Mouse (Mus musculus): ENCODE results near the gene Col27a1. TPM values are rescaled to one million over a fixed set of nuclear protein-coding genes. Genes with fewer than 3 reads are reported as not detected.
A peak's percentile ranks its signal among the peaks of the same experiment; 100 is the strongest.

Col27a1 gene
- polyA plus RNA-seq, 1 experiment from 2014 or later = 3.0 TPM

DNA sequence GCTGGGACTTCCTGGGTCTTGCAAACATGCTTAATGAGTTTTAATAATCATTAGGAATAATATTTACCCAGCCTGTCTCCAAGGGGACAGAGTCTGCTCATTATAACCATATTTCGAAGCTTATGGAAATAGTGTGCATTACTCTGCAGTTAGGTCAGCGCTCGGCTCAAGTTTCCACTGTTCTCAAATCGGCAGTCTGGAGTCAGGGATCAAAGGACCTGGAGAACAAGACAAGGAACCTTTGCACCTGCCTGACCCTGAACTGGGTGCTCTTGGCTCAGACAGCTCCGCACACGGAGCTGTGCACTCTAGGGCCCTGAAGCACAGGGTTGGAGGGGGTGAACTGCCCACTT lies 13.1 kb downstream of the Col27a1 start:
- no peak overlapping the region for H3K9ac ChIP-seq
- no peaks in the 10 kb centered on the region for H3K36me3 ChIP-seq
- no peak for ATAC-seq (ENCODE audit: low read depth)
- H3K27ac ChIP-seq (replicated peaks) = no peak overlapping the region
- no peaks in the 10 kb centered on the region for H3K27me3 ChIP-seq
- no peaks in the 10 kb centered on the region for H3K9me3 ChIP-seq
- H3K4me2 ChIP-seq = no peak overlapping the region
- peaks cover 60% of the 10 kb centered on the region for H3K4me1 ChIP-seq (replicated peaks)
- H3K4me3 ChIP-seq = no peak overlapping the region
- WGBS = 79% methylated on average over 6 of the region's 6 CpGs

DNA sequence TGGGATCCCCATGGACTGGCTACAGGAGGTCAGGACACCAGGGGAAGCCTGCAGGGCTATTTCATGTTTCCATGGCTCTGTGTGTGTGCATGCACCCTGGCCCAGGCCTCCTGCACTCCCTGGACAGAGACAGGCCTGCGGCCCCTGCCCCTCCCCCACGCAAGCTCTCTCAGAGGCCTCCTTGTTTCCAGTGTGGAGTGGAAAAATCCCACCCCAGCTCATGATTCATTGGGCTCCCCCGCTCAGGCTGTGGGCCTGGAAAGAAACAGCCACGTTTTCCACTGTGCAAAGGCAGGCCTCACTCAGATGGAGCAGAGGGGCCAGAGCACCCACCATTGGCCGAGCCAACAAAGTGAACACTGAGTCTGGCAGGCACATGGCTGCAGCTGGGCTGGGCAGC lies 15.1 kb downstream of the Col27a1 start:
- Histone ChIP-seq H3K27me3 (no peaks in the 10 kb centered on the region), H3K4me1 (replicated peaks) (peaks cover 57% of the 10 kb centered on the region), H3K4me3 (no peak overlapping the region), H3K36me3 (no peaks in the 10 kb centered on the region), H3K27ac (replicated peaks) (0 out of 2 replicates have a peak overlapping the region, but pooled peaks have one; percentile 43), H3K4me2 (no peak overlapping the region), H3K9ac (peak overlapping the region; percentile 17; the same call in 1 of the 2 replicates), H3K9me3 (no peaks in the 10 kb centered on the region)
- peak; percentile 44 for ATAC-seq (ENCODE audit: low read depth)
- WGBS = 39% methylated on average over 5 of the region's 5 CpGs

DNA sequence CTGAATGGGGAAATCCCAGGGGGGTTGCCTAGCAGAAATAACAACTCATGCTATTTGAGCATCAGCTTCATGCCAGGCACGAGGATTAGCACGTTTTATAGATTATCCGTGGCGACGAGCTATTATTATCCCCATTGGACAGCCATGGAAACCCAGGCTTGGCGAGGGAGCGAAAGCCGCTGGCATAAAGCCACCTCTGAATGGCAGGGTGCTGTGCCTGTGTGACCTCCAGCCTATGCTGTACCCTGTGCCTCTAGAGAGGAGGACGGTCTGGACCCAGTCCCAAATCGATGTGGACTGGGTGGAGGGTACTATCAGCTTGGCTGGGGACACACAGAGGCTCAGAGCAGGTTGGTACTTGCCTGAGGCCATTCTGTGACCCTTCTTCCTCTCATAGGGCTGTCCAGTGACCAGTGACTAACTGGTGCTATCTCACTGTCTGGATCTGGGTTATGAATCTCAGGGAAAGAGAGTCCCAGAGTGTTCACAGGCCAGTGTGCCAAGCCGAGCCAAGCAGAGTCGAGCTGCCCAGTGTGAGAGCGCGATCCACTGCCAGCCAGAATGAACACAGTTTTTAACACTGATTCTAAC lies 16.3 kb downstream of the Col27a1 start:
- ATAC-seq (ENCODE audit: low read depth) = peak; percentile 41; the same call in 1 of the 2 replicates
- Histone ChIP-seq H3K4me1 (replicated peaks) (peaks cover 57% of the 10 kb centered on the region), H3K27ac (replicated peaks) (0 out of 2 replicates have a peak overlapping the region, but pooled peaks have one; percentile 25), H3K4me2 (no peak overlapping the region), H3K9ac (no peak overlapping the region), H3K9me3 (no peaks in the 10 kb centered on the region), H3K36me3 (no peaks in the 10 kb centered on the region), H3K4me3 (no peak overlapping the region), H3K27me3 (no peaks in the 10 kb centered on the region)
- 45% methylated on average over 14 of the region's 14 CpGs for WGBS

DNA sequence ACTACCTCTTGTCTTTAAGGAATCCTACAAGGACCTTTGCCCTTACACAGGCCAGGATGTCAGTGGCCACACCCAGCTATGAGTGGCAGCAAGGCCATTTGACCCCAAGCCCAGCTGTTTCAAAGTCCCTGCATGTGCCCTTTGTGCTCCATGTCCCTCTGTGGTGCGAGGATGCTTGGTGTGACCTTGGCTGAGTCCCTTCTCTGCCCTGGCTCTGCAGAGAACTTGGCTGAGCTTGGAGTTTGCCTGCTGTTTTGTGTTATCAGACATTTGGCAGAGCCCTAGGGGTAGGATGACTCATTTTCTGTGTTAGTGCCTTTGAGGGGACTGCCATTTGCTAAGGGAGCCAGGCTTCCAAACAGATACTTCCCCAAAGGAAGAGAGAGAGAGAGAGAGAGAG lies 17.3 kb downstream of the Col27a1 start:
- Histone ChIP-seq H3K27me3 (no peaks in the 10 kb centered on the region), H3K4me3 (no peak overlapping the region), H3K27ac (replicated peaks) (no peak overlapping the region), H3K4me2 (no peak overlapping the region), H3K36me3 (no peaks in the 10 kb centered on the region), H3K9me3 (no peaks in the 10 kb centered on the region), H3K9ac (no peak overlapping the region), H3K4me1 (replicated peaks) (peaks cover 47% of the 10 kb centered on the region)
- ATAC-seq (ENCODE audit: low read depth) = no peak
- WGBS = 71% methylated on average over 1 of the region's 1 CpGs

DNA sequence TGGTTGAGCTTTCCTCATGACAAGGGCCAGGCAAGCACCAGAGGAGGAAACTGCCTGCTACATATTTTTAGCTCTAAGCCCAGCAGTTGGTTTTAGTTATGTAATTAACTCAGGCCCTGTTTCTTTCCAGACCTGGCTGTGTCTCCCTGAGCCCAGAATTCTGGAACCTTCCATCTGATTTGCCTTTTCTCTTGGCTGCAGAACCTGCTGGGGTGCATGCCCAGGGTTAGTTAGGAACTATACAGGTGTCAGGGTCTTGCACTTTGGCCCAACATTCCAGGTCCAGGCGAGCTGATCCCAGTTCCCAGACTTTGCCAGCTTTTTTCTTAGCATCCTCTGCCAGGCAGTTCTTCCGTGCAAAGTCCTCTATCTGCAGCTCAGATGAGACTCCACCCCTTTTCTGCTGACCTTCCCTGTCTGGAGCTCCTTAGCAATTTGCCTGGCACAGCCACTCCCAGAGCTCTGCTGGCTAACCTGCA lies 18.8 kb downstream of the Col27a1 start:
- no peak overlapping the region for H3K4me3 ChIP-seq
- no peaks in the 10 kb centered on the region for H3K27me3 ChIP-seq
- no peak overlapping the region for H3K4me2 ChIP-seq
- no peaks in the 10 kb centered on the region for H3K36me3 ChIP-seq
- peaks cover 35% of the 10 kb centered on the region for H3K4me1 ChIP-seq (replicated peaks)
- no peak overlapping the region for H3K27ac ChIP-seq (replicated peaks)
- H3K9me3 ChIP-seq = no peaks in the 10 kb centered on the region
- WGBS = 62% methylated on average over 2 of the region's 2 CpGs
- no peak for ATAC-seq (ENCODE audit: low read depth)
- H3K9ac ChIP-seq = no peak overlapping the region

DNA sequence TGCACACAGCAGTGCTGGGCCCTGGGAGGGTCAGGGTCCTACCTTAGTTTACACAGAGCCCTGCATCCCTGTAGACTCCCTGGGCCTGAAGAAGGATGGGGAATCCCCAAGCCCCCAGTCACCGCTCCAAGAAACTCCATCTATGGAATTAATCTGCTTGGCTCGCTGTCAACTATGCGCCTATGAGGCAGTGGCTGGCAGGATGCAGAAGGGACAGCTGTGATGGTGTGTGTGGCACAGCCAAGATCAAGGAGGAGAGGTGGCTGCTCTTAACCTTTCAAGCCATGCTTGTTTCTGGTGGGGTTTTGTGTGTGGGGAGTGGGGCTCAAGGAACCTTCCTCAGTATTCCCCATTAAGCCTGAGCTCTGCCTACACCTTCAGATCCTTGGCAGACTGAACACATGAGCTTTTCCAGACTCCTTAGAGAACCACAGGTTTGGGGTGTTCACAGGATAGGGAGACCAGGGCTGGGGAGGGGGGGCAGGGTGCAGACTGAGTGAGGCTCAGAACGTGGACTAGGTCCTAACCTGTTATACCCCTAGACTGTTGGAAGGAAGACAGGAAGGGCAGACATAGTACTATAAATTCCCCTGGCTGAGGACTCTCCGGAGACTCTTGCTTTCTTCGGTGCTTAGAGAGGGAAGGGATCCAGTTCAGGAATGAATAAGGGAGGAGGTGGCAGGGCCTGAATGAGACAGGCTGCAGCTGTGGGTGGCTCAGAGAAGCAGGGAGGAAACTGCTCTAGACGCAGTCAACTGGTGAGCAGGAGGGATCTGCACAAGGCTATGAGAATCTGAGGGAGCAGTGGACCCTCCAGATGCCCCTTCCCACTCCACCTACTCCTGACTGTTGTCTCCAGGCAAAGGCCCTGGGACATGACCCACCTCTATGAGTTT lies 20.0 kb downstream of the Col27a1 start:
- peaks cover 43% of the 10 kb centered on the region for H3K4me1 ChIP-seq (replicated peaks)
- no peak overlapping the region for H3K4me2 ChIP-seq
- H3K27ac ChIP-seq (replicated peaks) = no peak overlapping the region
- ATAC-seq (ENCODE audit: low read depth) = no peak
- no peaks in the 10 kb centered on the region for H3K9me3 ChIP-seq
- 72% methylated on average over 7 of the region's 7 CpGs for WGBS
- no peak overlapping the region for H3K9ac ChIP-seq
- H3K36me3 ChIP-seq = no peaks in the 10 kb centered on the region
- H3K27me3 ChIP-seq = no peaks in the 10 kb centered on the region
- no peak overlapping the region for H3K4me3 ChIP-seq

DNA sequence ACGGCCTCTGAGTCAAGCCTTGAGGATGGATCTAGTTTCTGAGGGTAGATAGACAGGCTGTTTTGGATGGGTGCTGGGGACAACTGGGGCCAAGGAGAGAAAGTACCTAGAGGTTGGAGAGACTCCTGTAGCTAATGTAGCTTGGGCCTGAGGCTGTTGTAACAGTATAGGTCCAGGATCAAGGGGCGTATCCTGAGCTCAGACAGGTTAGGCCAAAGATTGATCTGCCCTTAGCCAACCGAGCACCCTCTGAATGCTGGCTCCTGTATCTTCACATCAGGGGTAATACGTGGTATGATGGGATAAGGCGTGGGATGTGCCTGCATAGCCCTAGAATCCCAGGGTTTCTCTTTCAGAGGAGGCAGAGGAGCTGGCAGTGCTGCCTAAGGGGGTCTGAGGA lies 21.0 kb downstream of the Col27a1 start:
- Histone ChIP-seq H3K27me3 (no peaks in the 10 kb centered on the region), H3K9ac (no peak overlapping the region), H3K9me3 (no peaks in the 10 kb centered on the region), H3K4me2 (no peak overlapping the region), H3K36me3 (no peaks in the 10 kb centered on the region), H3K4me1 (replicated peaks) (peaks cover 32% of the 10 kb centered on the region), H3K27ac (replicated peaks) (no peak overlapping the region), H3K4me3 (no peak overlapping the region)
- ATAC-seq (ENCODE audit: low read depth) = no peak
- 94% methylated on average over 5 of the region's 5 CpGs for WGBS

DNA sequence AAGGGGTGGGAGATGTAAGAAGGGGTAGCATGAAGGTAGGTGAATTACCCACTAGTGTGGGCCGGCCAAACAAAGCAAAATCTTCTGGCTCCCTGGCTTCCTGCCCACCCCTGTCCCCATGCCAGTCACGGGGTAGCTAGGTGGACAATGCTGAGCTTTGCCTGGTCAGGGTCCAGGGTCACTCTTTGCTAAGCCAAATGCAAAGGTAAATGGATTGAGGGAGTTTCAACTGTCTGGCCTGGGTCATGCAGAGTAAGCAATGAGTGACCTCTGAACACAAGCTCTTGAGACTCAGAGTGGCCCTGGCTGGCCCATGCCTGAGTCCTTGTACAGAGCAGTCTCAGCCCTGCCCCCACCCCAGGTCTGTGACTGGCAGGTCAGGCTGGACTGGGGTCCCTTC lies 22.4 kb downstream of the Col27a1 start:
- H3K27ac ChIP-seq (replicated peaks) = no peak overlapping the region
- peaks cover 18% of the 10 kb centered on the region for H3K4me1 ChIP-seq (replicated peaks)
- H3K27me3 ChIP-seq = no peaks in the 10 kb centered on the region
- no peak overlapping the region for H3K4me2 ChIP-seq
- no peak for ATAC-seq (ENCODE audit: low read depth)
- no peak overlapping the region for H3K9ac ChIP-seq
- WGBS = 74% methylated on average over 2 of the region's 2 CpGs
- H3K9me3 ChIP-seq = peaks cover 6% of the 10 kb centered on the region
- H3K36me3 ChIP-seq = no peaks in the 10 kb centered on the region
- H3K4me3 ChIP-seq = no peak overlapping the region

DNA sequence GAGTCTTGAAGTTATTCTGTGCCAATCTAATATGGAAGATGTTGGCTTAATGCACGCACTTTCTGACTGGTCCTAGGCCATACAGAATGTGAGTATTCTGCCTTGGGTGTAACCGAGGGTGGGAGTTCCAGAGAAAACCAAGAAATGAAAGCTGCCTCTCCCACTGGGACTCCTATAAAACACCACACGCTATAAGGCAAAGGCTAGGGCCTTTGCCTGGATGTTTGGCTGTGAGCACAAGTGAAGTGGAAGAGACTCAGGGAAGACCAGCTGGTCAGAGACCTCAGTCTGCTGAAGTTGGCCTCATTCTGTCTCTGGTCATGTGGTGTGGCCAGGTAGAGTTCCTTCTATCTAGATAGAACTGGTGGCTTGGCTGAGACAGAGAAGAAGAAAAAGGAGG lies 23.4 kb downstream of the Col27a1 start:
- peaks cover 6% of the 10 kb centered on the region for H3K9me3 ChIP-seq
- WGBS = 86% methylated on average over 3 of the region's 3 CpGs
- no peak overlapping the region for H3K4me3 ChIP-seq

DNA sequence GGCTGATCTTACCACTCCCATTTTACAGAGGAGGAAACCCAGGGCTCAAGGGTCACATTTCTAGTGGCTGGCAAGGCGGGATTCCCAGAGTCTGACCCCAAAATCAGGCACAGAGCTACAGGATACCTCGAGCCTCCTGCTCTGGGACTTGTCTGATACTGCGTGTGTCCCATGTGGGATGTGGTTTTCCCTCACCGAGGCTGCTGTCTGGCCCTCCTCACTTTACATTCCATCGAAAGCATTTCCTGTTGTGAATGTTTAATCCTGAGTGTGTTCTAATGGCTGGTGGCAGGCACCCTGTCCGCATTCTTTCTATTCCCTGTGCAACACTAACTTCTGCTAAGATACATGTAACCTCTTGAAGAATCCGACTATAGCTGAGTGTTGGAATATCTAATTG lies 24.3 kb downstream of the Col27a1 start:
- peaks cover 6% of the 10 kb centered on the region for H3K9me3 ChIP-seq
- no peak overlapping the region for H3K4me2 ChIP-seq
- H3K4me1 ChIP-seq (replicated peaks) = peaks cover 17% of the 10 kb centered on the region
- H3K27ac ChIP-seq (replicated peaks) = 0 out of 2 replicates have a peak overlapping the region, but pooled peaks have one; percentile 29
- ATAC-seq (ENCODE audit: low read depth) = no peak
- H3K36me3 ChIP-seq = no peaks in the 10 kb centered on the region
- no peak overlapping the region for H3K9ac ChIP-seq
- H3K4me3 ChIP-seq = no peak overlapping the region
- 65% methylated on average over 7 of the region's 7 CpGs for WGBS
- H3K27me3 ChIP-seq = no peaks in the 10 kb centered on the region

More for the DNA sequence above, 23.4 kb downstream of the Col27a1 start:
- Histone ChIP-seq H3K27me3 (no peaks in the 10 kb centered on the region), H3K4me2 (no peak overlapping the region), H3K36me3 (no peaks in the 10 kb centered on the region), H3K4me1 (replicated peaks) (peaks cover 17% of the 10 kb centered on the region), H3K27ac (replicated peaks) (no peak overlapping the region), H3K9ac (no peak overlapping the region)
- no peak for ATAC-seq (ENCODE audit: low read depth)

DNA sequence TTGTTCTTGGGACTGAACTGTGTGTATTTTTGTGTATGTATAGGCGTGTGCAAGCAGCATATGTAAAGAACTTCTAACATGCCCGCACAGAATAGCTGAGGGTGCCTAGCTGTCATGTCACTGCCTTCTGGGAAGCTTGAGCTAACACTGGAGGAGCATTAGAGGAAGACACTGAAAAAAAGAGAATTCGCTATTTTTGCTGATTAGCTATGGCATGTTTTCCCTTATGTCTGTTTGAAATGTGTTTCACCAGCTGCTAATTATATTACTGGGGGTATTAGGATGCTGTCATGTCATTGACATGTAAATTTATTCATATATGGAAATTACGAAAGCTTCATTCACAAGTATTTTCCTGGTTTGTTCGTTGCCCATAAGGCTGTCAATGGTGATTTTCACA lies 24.9 kb downstream of the Col27a1 start:
- peaks cover 13% of the 10 kb centered on the region for H3K4me1 ChIP-seq (replicated peaks)
- H3K36me3 ChIP-seq = no peaks in the 10 kb centered on the region
- H3K9me3 ChIP-seq = peaks cover 6% of the 10 kb centered on the region
- 61% methylated on average over 5 of the region's 5 CpGs for WGBS
- H3K4me2 ChIP-seq = no peak overlapping the region
- H3K27ac ChIP-seq (replicated peaks) = 0 out of 2 replicates have a peak overlapping the region, but pooled peaks have one; percentile 29
- H3K27me3 ChIP-seq = no peaks in the 10 kb centered on the region
- no peak overlapping the region for H3K9ac ChIP-seq
- no peak overlapping the region for H3K4me3 ChIP-seq
- peak; percentile 34; the same call in 1 of the 2 replicates for ATAC-seq (ENCODE audit: low read depth)

DNA sequence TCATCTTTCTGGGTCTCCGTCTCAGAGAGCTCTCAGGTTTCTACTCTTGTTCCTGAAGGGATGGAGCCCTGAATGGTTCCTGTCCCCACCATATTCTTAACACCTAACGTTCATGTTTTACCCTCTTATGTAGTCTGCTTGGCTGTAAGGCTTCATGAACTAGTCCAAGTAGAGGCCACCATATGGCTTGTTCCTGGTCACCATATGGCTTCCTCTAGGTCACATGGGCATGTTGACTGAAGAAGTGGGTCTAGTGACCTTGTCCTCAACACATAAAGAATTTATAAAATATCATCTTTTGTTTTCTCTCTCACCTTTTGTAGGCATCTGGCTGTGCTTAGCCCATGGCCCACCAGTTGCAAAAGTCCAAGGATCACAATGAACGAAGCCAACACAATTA lies 27.2 kb downstream of the Col27a1 start:
- WGBS = 90% methylated on average over 3 of the region's 3 CpGs
- Histone ChIP-seq H3K4me1 (replicated peaks) (peaks cover 12% of the 10 kb centered on the region), H3K9ac (no peak overlapping the region), H3K27me3 (no peaks in the 10 kb centered on the region), H3K4me3 (no peak overlapping the region), H3K27ac (replicated peaks) (no peak overlapping the region), H3K9me3 (peaks cover 6% of the 10 kb centered on the region), H3K4me2 (no peak overlapping the region), H3K36me3 (no peaks in the 10 kb centered on the region)
- ATAC-seq (ENCODE audit: low read depth) = no peak
